ENCODE assay signal across 7 mouse cellular contexts in the genomic region with DNA sequence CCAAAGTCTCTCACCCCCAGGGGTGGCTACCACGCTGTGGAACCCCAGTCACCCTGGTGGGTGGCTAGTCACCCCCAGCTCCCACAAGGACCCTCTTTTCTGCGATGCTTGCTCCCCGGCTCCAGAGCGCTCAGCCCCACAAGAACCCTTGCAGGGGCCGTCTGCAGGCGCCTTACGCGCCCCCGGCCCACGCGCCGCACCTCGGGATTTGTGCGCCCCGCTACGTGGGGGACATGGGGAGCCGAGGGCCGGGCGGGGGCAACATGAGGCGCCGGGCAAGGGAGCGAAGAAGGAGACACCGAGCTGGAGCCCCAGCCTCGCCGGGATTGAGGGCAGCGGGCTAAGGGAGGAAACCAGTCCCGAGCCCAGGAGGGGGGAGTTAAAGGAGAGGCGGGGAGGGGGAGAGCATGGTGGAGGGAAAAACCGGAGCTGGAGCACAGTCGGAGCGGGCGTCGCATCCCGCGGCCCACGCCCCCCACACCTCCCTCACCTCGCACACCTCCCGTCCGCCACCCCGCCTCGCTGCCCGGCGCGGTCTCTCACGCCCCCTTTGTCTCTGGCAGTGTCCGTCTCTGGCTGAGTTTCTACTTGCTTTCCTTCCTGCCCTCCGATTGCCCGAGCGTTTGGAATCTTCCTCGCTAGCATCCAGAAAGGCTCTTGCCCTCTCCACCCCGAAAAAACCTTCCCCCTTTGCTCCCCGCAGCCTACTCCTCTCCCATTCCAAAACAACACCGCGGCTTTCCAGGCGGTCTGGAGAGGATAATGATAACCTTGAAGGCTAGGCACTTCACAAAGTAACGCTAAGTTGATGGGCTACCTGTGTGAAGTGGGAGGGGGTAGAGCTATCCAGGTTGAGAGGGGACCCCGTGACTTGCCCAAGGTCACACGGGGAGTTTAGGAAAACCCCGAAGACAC. TPM values are rescaled to one million over a fixed set of nuclear protein-coding genes. Genes with fewer than 3 reads are reported as not detected.
DNase-seq lines count a peak whose midpoint lies in the region; ATAC-seq lines count a peak whose summit lies in the region.

Gene Efnb3 (minus strand): TSS at position 355 of the 915 bp plus-strand sequence.

- WGBS in forebrain, embryonic 11.5 days: under 1% methylated on average over 59 of the region's 59 CpGs
- whole genome bisulfite sequencing in hindbrain, embryonic 13.5 days: under 1% methylated on average over 48 of the region's 59 CpGs
- under 1% methylated on average over 55 of the region's 59 CpGs for WGBS in limb, embryonic 15.5 days

- no peaks in the 10 kb centered on the region for H3K9me3 ChIP-seq in forebrain, embryonic 11.5 days (ENCODE audit: control insufficient read depth, low read length)
- no peaks in the 10 kb centered on the region for H3K9me3 ChIP-seq in hindbrain, embryonic 13.5 days
- H3K9me3 ChIP-seq in limb, embryonic 15.5 days: no peaks in the 10 kb centered on the region

- peak within 1 kb of the TSS; percentile 73 for H3K27ac ChIP-seq in forebrain, embryonic 11.5 days (ENCODE audit: low read depth, low read length)
- H3K27ac ChIP-seq in hindbrain, embryonic 13.5 days: peak within 1 kb of the TSS; percentile 91
- H3K27ac ChIP-seq in limb, embryonic 15.5 days: peak within 1 kb of the TSS; percentile 82

- DNase-seq in ovary, postnatal 36 days (ENCODE audit: low spot score): peak; percentile 45
- DNase-seq in ovary, postnatal 10 days (ENCODE audit: low spot score): no peak
- DNase-seq in forebrain, embryonic 11.5 days (ENCODE audit: low spot score): peak; percentile 84
- DNase-seq in retina, postnatal 1 day: peak; percentile 86
- DNase-seq in thymus, postnatal 10 days (ENCODE audit: low spot score in 2 of 2): no peak

- H3K4me3 ChIP-seq in forebrain, embryonic 11.5 days (ENCODE audit: low read depth, low read length): peak within 1 kb of the TSS; percentile 68
- H3K4me3 ChIP-seq in hindbrain, embryonic 13.5 days: peak within 1 kb of the TSS; percentile 90
- H3K4me3 ChIP-seq in limb, embryonic 15.5 days: peak within 1 kb of the TSS; percentile 62

- H3K4me1 ChIP-seq in forebrain, embryonic 11.5 days (replicated peaks; ENCODE audit: control insufficient read depth, insufficient read depth, low read length): peaks cover 47% of the 10 kb centered on the region
- peaks cover 62% of the 10 kb centered on the region for H3K4me1 ChIP-seq in hindbrain, embryonic 13.5 days (replicated peaks)
- H3K4me1 ChIP-seq in limb, embryonic 15.5 days: peaks cover 55% of the 10 kb centered on the region

- H3K4me2 ChIP-seq in forebrain, embryonic 11.5 days (ENCODE audit: low read depth, low read length, severe bottlenecking): peak within 1 kb of the TSS; percentile 100
- H3K4me2 ChIP-seq in hindbrain, embryonic 13.5 days: peak within 1 kb of the TSS; percentile 97
- peak within 1 kb of the TSS; percentile 77 for H3K4me2 ChIP-seq in limb, embryonic 15.5 days

- H3K36me3 ChIP-seq in forebrain, embryonic 11.5 days (ENCODE audit: control insufficient read depth, insufficient read depth, low read length): no peaks in the 10 kb centered on the region
- H3K36me3 ChIP-seq in hindbrain, embryonic 13.5 days: peaks cover 45% of the 10 kb centered on the region
- H3K36me3 ChIP-seq in limb, embryonic 15.5 days: peaks cover 24% of the 10 kb centered on the region

- no peaks in the 10 kb centered on the region for H3K27me3 ChIP-seq in forebrain, embryonic 11.5 days (ENCODE audit: control insufficient read depth, insufficient read depth, low read length)
- H3K27me3 ChIP-seq in hindbrain, embryonic 13.5 days: no peaks in the 10 kb centered on the region
- no peaks in the 10 kb centered on the region for H3K27me3 ChIP-seq in limb, embryonic 15.5 days

- peak within 1 kb of the TSS; percentile 90 for H3K9ac ChIP-seq in forebrain, embryonic 11.5 days (ENCODE audit: low read length)
- peak within 1 kb of the TSS; percentile 98 for H3K9ac ChIP-seq in hindbrain, embryonic 13.5 days
- H3K9ac ChIP-seq in limb, embryonic 15.5 days: peak within 1 kb of the TSS; percentile 74

- peak; percentile 40; the same call in 1 of the 2 replicates for ATAC-seq in forebrain, embryonic 11.5 days (replicated peaks; ENCODE audit: low FRiP score)
- ATAC-seq in hindbrain, embryonic 13.5 days (ENCODE audit: low FRiP score): peak; percentile 49
- ATAC-seq in limb, embryonic 15.5 days (ENCODE audit: insufficient number of reproducible peaks, low FRiP score, low TSS enrichment, low read depth): peak; percentile 66

RNA-seq across cellular contexts. Expression of gene Efnb3, which starts in this region (rescaled TPM):
- polyA plus RNA-seq in forebrain, embryonic 11.5 days (2014; fragmentation: Nextera tagmentation; extraction: Ambion mirVana): 13.1 and 14.9 TPM in 2 replicates
- 90.1 and 92.0 TPM in 2 replicates for polyA plus RNA-seq in hindbrain, embryonic 13.5 days (2015; fragmentation: Nextera tagmentation; extraction: Ambion mirVana)
- 27.9 and 33.2 TPM in 2 replicates for polyA plus RNA-seq in limb, embryonic 15.5 days (2015; fragmentation: Nextera tagmentation; extraction: Ambion mirVana)

Comparison
In these comparisons a context has a peak if more than half of its experiments do, and no peak if none do; other contexts are left out.
1. DNase-seq: peak in ovary, postnatal 36 days (single experiment), forebrain, embryonic 11.5 days (single experiment) and retina, postnatal 1 day (single experiment); none in ovary, postnatal 10 days (single experiment) and thymus, postnatal 10 days (0 of 2).
2. Peak in every context shown above with its lines, with median percentiles within 50 percentile points of each other: ATAC-seq, H3K27ac ChIP-seq, H3K4me2 ChIP-seq, H3K4me3 ChIP-seq and H3K9ac ChIP-seq.